Mouse (Mus musculus) lung, embryonic 15.5 days (tissue): ENCODE measurements around the gene Tagln. TPM values are rescaled to one million over a fixed set of nuclear protein-coding genes. Genes with fewer than 3 reads are reported as not detected.

ENCODE experiments used
- ATAC-seq: fragments of 200-750 bp; cut with Nextera tagmentation; 2 replicates; pipeline ENCODE4 v1.8.0; 2017; ENCODE audit warnings: moderate number of reproducible peaks, borderline replicate concordance; ENCODE audit not compliant: low FRiP score, low TSS enrichment; ENCODE audit errors: extremely low read depth
- H3K27ac ChIP-seq: fragments of 300-500 bp; sonication (generic); 2 replicates; pipeline ENCODE4 v1.5.1; 2015; ENCODE audit warnings: moderate library complexity, mild to moderate bottlenecking, inconsistent platforms
- H3K27me3 ChIP-seq: fragments of 300-500 bp; sonication (generic); 2 replicates; pipeline ENCODE4 v1.6.1; 2015; ENCODE audit warnings: inconsistent platforms
- H3K36me3 ChIP-seq: fragments of 300-500 bp; sonication (generic); 2 replicates; pipeline ENCODE4 v1.6.1; 2015; ENCODE audit warnings: inconsistent platforms
- H3K4me1 ChIP-seq: fragments of 300-500 bp; sonication (generic); 2 replicates; pipeline ENCODE4 v1.6.1; 2015; ENCODE audit warnings: inconsistent platforms
- H3K4me2 ChIP-seq: fragments of 300-500 bp; sonication (generic); 2 replicates; pipeline ENCODE4 v1.6.1; 2015; ENCODE audit warnings: inconsistent platforms, mild to moderate bottlenecking, moderate library complexity
- H3K4me3 ChIP-seq: fragments of 300-500 bp; sonication (generic); 2 replicates; pipeline ENCODE4 v1.5.1; 2015; ENCODE audit warnings: mild to moderate bottlenecking, inconsistent platforms
- H3K9ac ChIP-seq: fragments of 300-500 bp; sonication (generic); 2 replicates; pipeline ENCODE4 v1.6.1; 2015; ENCODE audit warnings: inconsistent platforms
- H3K9me3 ChIP-seq: fragments of 300-500 bp; sonication (generic); 2 replicates; pipeline ENCODE4 v1.6.1; 2016; ENCODE audit warnings: inconsistent platforms
- WGBS: fragments of 180-500 bp; shearing (Covaris S2); methylation state at CpG from one replicate; pipeline ENCODE4 v1.1.7; 2015; 5-methylcytosine and 5-hydroxymethylcytosine counted together
- polyA plus RNA-seq: library from polyadenylated mRNA; unstranded; fragments of >200 nt; fragmentation: Nextera tagmentation; extraction: Ambion mirVana; gene quantifications from 2 replicates; pipeline ENCODE4 v1.2.1, GENCODE M21; 2015

Gene Tagln
- polyA plus RNA-seq, 1 experiment from 2014 or later, result 135 TPM

DNA sequence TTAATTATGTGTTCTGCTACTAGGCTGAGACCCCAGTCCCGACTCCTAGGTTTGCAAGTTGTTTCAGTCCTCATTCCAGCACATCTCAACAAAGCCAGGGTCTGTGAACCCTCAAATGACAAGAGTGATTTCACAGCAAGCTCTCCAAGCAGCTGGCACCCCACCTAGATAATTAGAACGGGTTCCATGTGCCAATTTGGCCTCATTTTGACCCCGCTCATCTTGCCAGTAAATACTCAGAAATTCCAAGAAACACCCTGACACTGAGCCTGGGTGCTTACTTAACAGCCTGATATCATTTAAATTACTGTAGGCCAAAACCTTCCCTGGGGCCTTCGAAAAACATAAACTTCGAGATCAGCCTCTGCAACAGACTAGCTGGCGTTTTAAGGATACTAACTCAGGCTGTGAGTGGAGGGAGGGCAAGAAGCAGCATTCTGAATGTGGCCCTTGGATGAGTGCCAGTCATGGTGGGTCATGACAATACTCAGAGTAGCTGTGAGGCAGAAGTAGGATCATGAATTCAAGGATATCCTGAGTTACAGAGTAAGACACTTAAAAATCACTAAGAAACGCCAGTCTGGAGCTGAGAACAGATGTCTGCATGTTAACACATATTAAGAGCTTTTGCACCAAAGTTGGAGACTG is 22.3 kb upstream of the Tagln start:
- H3K27me3 ChIP-seq, result no peaks in the 10 kb centered on the region
- 52% methylated on average over 7 of the region's 7 CpGs for WGBS
- no peak for ATAC-seq
- no peaks in the 10 kb centered on the region for H3K9me3 ChIP-seq
- H3K27ac ChIP-seq, result no peak overlapping the region
- H3K4me3 ChIP-seq, result no peak overlapping the region
- H3K36me3 ChIP-seq, result peaks cover 4% of the 10 kb centered on the region
- H3K4me2 ChIP-seq, result no peak overlapping the region
- no peak overlapping the region for H3K9ac ChIP-seq
- H3K4me1 ChIP-seq, result peaks cover 29% of the 10 kb centered on the region

DNA sequence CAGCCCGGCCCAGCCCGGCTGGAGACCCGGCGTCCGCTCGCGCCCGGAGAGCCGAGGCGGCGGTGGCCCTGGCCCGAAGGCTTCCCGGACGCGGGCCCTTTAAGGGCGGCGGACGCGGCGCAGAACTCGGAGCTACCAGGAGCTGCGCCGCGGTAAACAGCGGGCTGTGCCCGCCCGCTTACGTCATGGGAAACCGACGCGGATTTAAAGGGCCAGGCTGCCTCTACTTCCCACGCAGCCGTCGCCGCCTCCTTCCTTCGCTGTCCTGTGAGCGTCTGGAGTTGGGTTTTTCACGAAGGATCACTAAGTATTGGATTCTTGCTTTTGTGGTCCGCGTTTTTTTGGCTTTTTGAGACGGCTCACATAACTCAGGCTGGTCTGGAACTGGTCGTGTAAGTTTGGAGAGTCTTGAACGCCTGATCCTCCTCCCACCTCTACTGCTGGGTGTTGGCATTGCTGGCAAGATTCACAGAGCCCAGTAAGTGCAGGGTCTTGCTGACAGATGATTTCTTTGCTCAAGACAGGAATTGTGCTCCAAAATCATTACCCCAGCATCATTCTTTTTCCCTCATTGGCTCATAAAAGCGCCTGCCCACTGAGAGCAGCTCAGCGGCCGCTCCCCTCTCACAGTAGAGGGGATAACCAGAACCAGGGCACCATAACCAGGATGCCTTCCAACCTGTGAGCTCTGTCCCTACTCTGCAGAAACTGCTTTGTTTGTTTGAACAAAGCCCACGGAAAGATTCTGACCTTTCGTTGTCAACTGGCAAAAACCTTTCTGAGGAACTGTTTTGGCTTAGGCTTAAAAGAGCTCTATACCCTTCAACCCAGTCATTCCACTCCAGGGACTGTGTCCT is 19.5 kb upstream of the Tagln start, which contains the start of gene Sidt2:
TSS of gene Sidt2 (minus strand) at position 152 of the 857 bp plus-strand sequence.
- Histone ChIP-seq H3K36me3 (peaks cover 18% of the 10 kb centered on the region), H3K4me3 (peak within 1 kb of the TSS; percentile 86), H3K9me3 (no peaks in the 10 kb centered on the region), H3K27me3 (no peaks in the 10 kb centered on the region), H3K4me1 (peaks cover 31% of the 10 kb centered on the region), H3K9ac (peak within 1 kb of the TSS; percentile 93), H3K27ac (peak within 1 kb of the TSS; percentile 88), H3K4me2 (peak within 1 kb of the TSS; percentile 90)
- WGBS, result under 1% methylated on average over 48 of the region's 48 CpGs
- peak; percentile 95 for ATAC-seq

- peak overlapping the region; percentile 86 for H3K4me3 ChIP-seq
- peaks cover 27% of the 10 kb centered on the region for H3K36me3 ChIP-seq
- H3K4me1 ChIP-seq, result peaks cover 31% of the 10 kb centered on the region
- peak overlapping the region; percentile 90 for H3K4me2 ChIP-seq
- WGBS, result under 1% methylated on average over 63 of the region's 63 CpGs
- no peaks in the 10 kb centered on the region for H3K27me3 ChIP-seq
- peak overlapping the region; percentile 93 for H3K9ac ChIP-seq
- no peaks in the 10 kb centered on the region for H3K9me3 ChIP-seq
- peak overlapping the region; percentile 88 for H3K27ac ChIP-seq
- ATAC-seq, result peak; percentile 29
These were observed 18.6 kb upstream of the Tagln start for GRCm38 (mm10) chr9:45954294-45955106.

- 44% methylated on average over 13 of the region's 13 CpGs for WGBS
- peaks cover 31% of the 10 kb centered on the region for H3K4me1 ChIP-seq
- peaks cover 35% of the 10 kb centered on the region for H3K36me3 ChIP-seq
- peak overlapping the region; percentile 90 for H3K4me2 ChIP-seq
- no peaks in the 10 kb centered on the region for H3K27me3 ChIP-seq
- H3K27ac ChIP-seq, result peak overlapping the region; percentile 88
- peak overlapping the region; percentile 93 for H3K9ac ChIP-seq
- no peak for ATAC-seq
- H3K9me3 ChIP-seq, result no peaks in the 10 kb centered on the region
- H3K4me3 ChIP-seq, result peak overlapping the region; percentile 86
These were observed 17.8 kb upstream of the Tagln start for GRCm38 (mm10) chr9:45953511-45954293.

DNA sequence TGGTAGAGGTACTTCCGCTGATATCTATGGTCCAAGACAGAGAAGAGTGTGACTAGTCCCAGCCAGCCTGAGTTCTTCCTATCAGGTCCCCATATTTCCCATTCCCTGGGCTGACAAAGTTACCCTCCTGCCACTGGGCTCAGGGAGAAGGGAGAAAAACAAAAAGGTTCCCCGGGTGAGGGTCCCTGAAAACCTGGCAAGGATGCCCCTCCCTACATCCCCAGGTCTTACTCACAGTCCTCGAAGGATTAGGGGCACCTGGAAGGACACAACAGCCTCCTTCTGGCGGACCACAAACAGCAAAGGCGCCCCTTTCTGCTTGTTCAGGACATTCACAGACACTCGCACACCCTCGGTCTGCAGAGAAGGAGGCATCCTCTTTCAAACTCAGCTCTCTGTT is 17.0 kb upstream of the Tagln start:
- WGBS, result 85% methylated on average over 7 of the region's 7 CpGs
- Histone ChIP-seq H3K9me3 (no peaks in the 10 kb centered on the region), H3K4me1 (peaks cover 26% of the 10 kb centered on the region), H3K4me2 (peak overlapping the region; percentile 90), H3K9ac (no peak overlapping the region), H3K36me3 (peaks cover 43% of the 10 kb centered on the region), H3K4me3 (no peak overlapping the region), H3K27ac (no peak overlapping the region), H3K27me3 (no peaks in the 10 kb centered on the region)
- ATAC-seq, result no peak

DNA sequence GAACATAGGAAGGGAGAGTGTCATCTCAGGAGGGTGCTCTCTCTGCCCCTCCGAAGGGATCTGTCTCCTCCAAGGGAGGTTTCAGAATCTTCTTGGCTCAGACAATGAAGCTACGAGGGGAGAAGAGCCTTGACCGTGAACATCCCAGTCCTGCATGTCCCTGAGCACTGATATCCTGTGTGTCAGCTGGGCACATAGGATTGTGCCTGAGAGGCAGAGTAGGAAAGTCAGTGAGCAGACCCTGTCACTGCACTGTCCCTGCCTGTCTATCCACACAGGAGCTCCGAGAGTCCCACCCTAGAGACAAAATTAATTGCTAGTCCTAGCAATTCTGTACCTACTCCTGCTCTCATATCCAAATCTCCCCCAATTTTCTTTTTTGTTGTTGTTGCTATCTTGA is 16.2 kb upstream of the Tagln start:
- Histone ChIP-seq H3K9me3 (no peaks in the 10 kb centered on the region), H3K4me2 (no peak overlapping the region), H3K27me3 (no peaks in the 10 kb centered on the region), H3K9ac (no peak overlapping the region), H3K4me1 (peaks cover 26% of the 10 kb centered on the region), H3K4me3 (no peak overlapping the region), H3K36me3 (peaks cover 49% of the 10 kb centered on the region), H3K27ac (no peak overlapping the region)
- WGBS, result 87% methylated on average over 4 of the region's 4 CpGs
- ATAC-seq, result no peak

GRCm38 (mm10) chr9:45946872-45947183 is 11.0 kb upstream of the Tagln start:
- no peaks in the 10 kb centered on the region for H3K9me3 ChIP-seq
- no peak for ATAC-seq
- H3K36me3 ChIP-seq, result peaks cover 75% of the 10 kb centered on the region
- H3K9ac ChIP-seq, result no peak overlapping the region
- 85% methylated on average over 10 of the region's 10 CpGs for WGBS
- H3K27ac ChIP-seq, result no peak overlapping the region
- no peaks in the 10 kb centered on the region for H3K4me1 ChIP-seq
- no peak overlapping the region for H3K4me3 ChIP-seq
- no peaks in the 10 kb centered on the region for H3K27me3 ChIP-seq
- H3K4me2 ChIP-seq, result no peak overlapping the region

DNA sequence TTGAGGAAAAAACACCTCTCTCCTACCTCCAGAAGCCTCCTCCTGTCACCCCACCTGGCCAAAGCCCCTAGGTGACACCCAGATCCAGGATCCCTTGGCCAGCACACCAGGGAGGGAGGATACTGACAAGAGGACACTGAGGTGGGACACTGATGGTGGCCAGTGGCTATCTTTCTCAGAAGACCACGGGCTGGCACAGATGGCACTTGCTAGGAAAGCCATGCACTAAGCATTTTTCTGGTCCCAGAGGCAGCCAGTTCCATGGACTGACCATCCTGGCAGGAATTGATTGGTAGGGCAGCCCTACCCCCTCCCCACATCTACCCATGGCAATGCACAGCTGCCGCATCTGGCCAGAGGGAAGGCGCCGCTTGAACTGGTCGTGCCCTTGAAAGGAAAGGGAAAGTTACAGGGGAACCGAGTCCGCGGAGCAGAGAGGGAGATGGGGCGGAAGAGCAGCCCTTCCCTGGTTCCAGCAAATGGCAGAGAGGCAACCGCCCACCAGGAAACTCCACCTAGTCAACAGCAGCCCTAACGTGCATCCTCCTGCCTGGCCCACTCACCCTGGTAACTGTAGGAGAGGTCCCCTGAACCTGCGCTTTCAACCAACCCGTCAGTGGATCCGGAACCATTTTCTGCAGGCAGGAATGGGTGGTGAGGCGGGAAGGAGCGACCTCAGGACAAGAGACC is 10.5 kb upstream of the Tagln start:
- H3K9ac ChIP-seq, result no peak overlapping the region
- H3K27ac ChIP-seq, result no peak overlapping the region
- 81% methylated on average over 16 of the region's 16 CpGs for WGBS
- ATAC-seq, result no peak
- H3K36me3 ChIP-seq, result peaks cover 74% of the 10 kb centered on the region
- no peak overlapping the region for H3K4me3 ChIP-seq
- no peaks in the 10 kb centered on the region for H3K27me3 ChIP-seq
- no peak overlapping the region for H3K4me2 ChIP-seq
- no peaks in the 10 kb centered on the region for H3K4me1 ChIP-seq
- H3K9me3 ChIP-seq, result no peaks in the 10 kb centered on the region

DNA sequence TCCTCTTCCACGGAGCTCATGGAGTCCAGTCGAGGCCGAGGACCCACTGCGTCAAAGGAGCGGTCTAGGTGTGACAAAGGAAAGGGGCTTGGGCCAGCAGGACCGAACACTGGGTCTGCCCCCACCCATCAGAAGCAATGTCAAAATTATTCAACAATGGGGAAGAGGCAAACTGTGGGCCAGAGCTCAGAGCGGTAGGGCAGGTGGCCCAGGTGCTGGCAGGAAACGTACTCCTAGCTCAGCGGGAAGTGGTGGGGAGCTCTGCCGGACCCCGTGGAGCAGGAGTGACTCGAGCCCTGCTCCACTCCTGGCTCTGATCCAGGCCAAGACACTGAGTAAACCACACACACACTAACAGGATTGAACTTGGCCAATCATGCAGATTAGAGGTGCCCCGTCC is 9.9 kb upstream of the Tagln start:
- H3K27me3 ChIP-seq, result no peaks in the 10 kb centered on the region
- peaks cover 74% of the 10 kb centered on the region for H3K36me3 ChIP-seq
- H3K9me3 ChIP-seq, result no peaks in the 10 kb centered on the region
- no peak overlapping the region for H3K4me2 ChIP-seq
- no peak overlapping the region for H3K9ac ChIP-seq
- H3K27ac ChIP-seq, result no peak overlapping the region
- WGBS, result 78% methylated on average over 13 of the region's 13 CpGs
- no peak overlapping the region for H3K4me3 ChIP-seq
- H3K4me1 ChIP-seq, result no peaks in the 10 kb centered on the region
- no peak for ATAC-seq

DNA sequence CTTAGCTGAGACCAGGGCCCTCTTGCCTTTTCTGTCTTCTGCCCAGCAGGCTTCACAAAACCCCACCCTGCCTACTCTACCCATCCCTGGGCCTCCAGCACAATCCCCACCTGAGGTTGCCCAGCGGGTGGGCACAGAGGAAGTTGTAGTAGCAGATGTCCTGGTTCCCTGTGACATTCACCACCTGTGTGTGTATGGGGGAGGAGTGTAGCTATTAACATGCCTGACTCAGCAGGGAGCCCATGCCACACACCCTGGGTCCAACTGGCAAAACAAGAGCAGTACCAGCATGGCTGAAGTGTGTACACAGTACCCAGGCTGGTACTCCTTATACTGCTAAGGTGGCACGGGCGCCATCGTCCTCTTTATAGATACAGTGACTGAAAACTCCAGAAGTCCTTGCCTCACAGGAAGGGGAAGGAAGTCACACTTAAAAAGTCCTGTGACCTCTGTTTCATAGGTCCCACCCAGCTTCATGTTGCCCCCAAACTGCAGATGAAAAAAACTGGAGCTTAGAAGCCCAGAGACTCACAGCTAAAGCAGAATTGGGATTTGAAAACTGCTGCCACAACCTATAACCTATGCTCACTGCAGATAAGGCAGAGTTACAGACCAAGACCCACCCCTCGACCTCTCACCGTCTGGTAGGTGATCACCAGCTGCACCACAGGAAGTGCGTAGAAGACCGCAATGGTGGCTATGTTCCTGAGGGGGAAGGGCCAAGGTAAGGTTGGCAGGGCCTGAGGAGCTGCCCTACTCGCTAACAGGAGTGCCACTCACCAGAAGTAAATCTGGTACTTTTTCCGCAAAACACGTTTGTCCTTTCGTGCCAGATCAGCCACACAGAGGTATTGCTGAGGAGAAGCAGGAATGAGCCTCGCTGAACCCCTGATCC is 8.9 kb upstream of the Tagln start:
- no peak for ATAC-seq
- peaks cover 65% of the 10 kb centered on the region for H3K36me3 ChIP-seq
- WGBS, result 78% methylated on average over 13 of the region's 13 CpGs

More for the DNA sequence above, 8.9 kb upstream of the Tagln start:
- no peaks in the 10 kb centered on the region for H3K27me3 ChIP-seq
- H3K9ac ChIP-seq, result no peak overlapping the region
- no peak overlapping the region for H3K4me2 ChIP-seq
- no peaks in the 10 kb centered on the region for H3K4me1 ChIP-seq
- no peaks in the 10 kb centered on the region for H3K9me3 ChIP-seq
- no peak overlapping the region for H3K4me3 ChIP-seq
- H3K27ac ChIP-seq, result no peak overlapping the region
